Mouse (Mus musculus) kidney, adult 2 months (tissue): ENCODE results near the gene Atp6v0e.

Experiments
- CTCF ChIP-seq: fragments of 200-500 bp; conservative IDR thresholded peaks from 2 replicates; pipeline ENCODE4 v1.5.1; 2011; ENCODE audit warnings: low read depth, mild to moderate bottlenecking, control low read depth, low read length, moderate library complexity, mixed read lengths; ENCODE audit not compliant: insufficient read depth, insufficient read length
- POLR2A ChIP-seq: fragments of 200-500 bp; IDR thresholded peaks from one replicate; pipeline ENCODE4 v1.6.1; 2011; ENCODE audit warnings: low read depth, low read length, control low read depth

DNA sequence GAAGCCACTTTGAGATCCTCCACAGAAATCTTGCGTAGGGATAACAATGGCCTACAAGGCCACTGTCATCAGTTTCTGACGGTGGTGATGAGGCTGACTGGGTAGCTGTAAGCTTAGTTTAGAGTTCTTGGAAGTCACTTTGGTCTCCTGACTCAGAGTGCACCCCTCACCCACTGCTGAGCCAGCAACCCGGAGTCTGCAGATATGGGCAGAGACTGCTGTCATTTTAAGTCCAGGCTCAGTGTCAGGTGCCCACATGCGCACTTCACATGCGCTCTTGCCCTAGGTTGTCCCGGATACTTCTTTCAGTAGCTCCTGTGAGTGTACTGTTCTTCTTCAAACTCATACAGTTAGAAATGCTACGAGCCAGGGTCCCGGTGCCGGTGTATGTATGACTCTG is 29.1 kb upstream of the Atp6v0e start:
- TF ChIP-seq CTCF (no peak), POLR2A (no peak)
